Mouse (Mus musculus): ENCODE results near the gene Wbp1.

- no peak for TF ChIP-seq CTCF (IDR thresholded peaks at IDR 0.05; ENCODE audit: low read depth)
- no peak for TF ChIP-seq EP300 (IDR thresholded peaks at IDR 0.05; ENCODE audit: low read depth)
Observed at GRCm38 (mm10) chr6:83092416-83093127, 28.8 kb downstream of the Wbp1 start.
